Mouse (Mus musculus) ES-E14 (cell line): ENCODE results near the gene Nkapl. TPM values are rescaled to one million over a fixed set of nuclear protein-coding genes. Genes with fewer than 3 reads are reported as not detected.
"Not testable (repeated sequence)": the region's sequence is repeated elsewhere in the genome, so short reads cannot be mapped to it uniquely, and the experiment has no call there.

ENCODE experiments used
- DNase-seq: peaks from one replicate; pipeline ENCODE4 v3.0.0-alpha.2; 2013; ENCODE audit warnings: low read depth, low spot score
- H3K27ac ChIP-seq: 2 replicates; pipeline ENCODE4 v1.5.1; 2012; ENCODE audit warnings: low read depth, mild to moderate bottlenecking, low read length, moderate library complexity, mixed read lengths; ENCODE audit not compliant: poor library complexity, insufficient read depth, severe bottlenecking
- H3K36me3 ChIP-seq: 2 replicates; pipeline ENCODE4 v1.6.1; 2012; ENCODE audit warnings: mild to moderate bottlenecking, low read length, moderate library complexity, mixed read lengths; ENCODE audit not compliant: control insufficient read depth, poor library complexity, insufficient read depth, severe bottlenecking
- H3K4me1 ChIP-seq, 2 experiments: fragments of 150-350 bp in 1 of 2; sonication (generic) in 1 of 2; 2 replicates each; pipeline ENCODE4 v1.6.1; 2012; ENCODE audit warnings: low read length in 2 of 2, mild to moderate bottlenecking in 1 of 2, mixed read lengths in 1 of 2; ENCODE audit not compliant: control insufficient read depth in 2 of 2, insufficient read depth in 2 of 2, poor library complexity in 1 of 2
- H3K4me3 ChIP-seq, 2 experiments: fragments of 150-350 bp in 1 of 2; sonication (generic) in 1 of 2; 2 replicates each; pipeline ENCODE4 v1.5.1; 2012; ENCODE audit warnings: low read length in 2 of 2, low read depth in 1 of 2, mild to moderate bottlenecking in 1 of 2, mixed read lengths in 1 of 2; ENCODE audit not compliant: insufficient read depth in 1 of 2, poor library complexity in 1 of 2, severe bottlenecking in 1 of 2
- H3K9ac ChIP-seq: 2 replicates; pipeline ENCODE4 v1.6.1; 2012; ENCODE audit warnings: low read depth, mild to moderate bottlenecking, low read length, mixed read lengths; ENCODE audit not compliant: poor library complexity, insufficient read depth, severe bottlenecking
- H3K9me3 ChIP-seq: fragments of 150-350 bp; sonication (generic); 2 replicates; pipeline ENCODE4 v1.6.1; 2012; ENCODE audit warnings: low read depth, mild to moderate bottlenecking, low read length; ENCODE audit not compliant: control insufficient read depth, insufficient read depth
- CHD2 ChIP-seq: IDR thresholded peaks from 2 replicates; pipeline ENCODE4 v1.6.1; 2014; ENCODE audit warnings: mild to moderate bottlenecking, low read depth, low read length, inconsistent platforms
- HCFC1 ChIP-seq: IDR thresholded peaks from 2 replicates; pipeline ENCODE4 v1.6.1; 2012; ENCODE audit warnings: low read length, inconsistent platforms, borderline replicate concordance; ENCODE audit not compliant: insufficient read depth
- MAFK ChIP-seq: IDR thresholded peaks from 2 replicates; pipeline ENCODE4 v1.6.1; 2014; ENCODE audit warnings: mild to moderate bottlenecking, low read depth, low read length, inconsistent platforms; ENCODE audit not compliant: insufficient read depth
- ZC3H11A ChIP-seq: IDR thresholded peaks from 2 replicates; pipeline ENCODE4 v1.6.1; 2012; ENCODE audit warnings: low read depth, mild to moderate bottlenecking, inconsistent platforms, low read length, borderline replicate concordance
- ZNF384 ChIP-seq: IDR thresholded peaks from 2 replicates; pipeline ENCODE4 v1.6.1; 2012; ENCODE audit warnings: low read depth, low read length, inconsistent platforms
- in situ Hi-C, 2 experiments: fragments of 600-800 bp; cut with MboI; formaldehyde crosslinking; loops; one replicate each; pipeline ENCODE4 v1.15.1; 2025; ENCODE audit warnings: low sequenced_read_pairs in 2 of 2, inconsistent platforms in 1 of 2; ENCODE audit not compliant: unreplicated experiment in 2 of 2
- total RNA-seq: library from RNA; depleted of rRNA; stranded (reverse); fragments of 300-350 nt; gene quantifications from 2 replicates; pipeline ENCODE4 v1.2.3, GENCODE M21; 2012

Gene Nkapl
- total RNA-seq, 1 experiment, result 0.98 TPM

DNA sequence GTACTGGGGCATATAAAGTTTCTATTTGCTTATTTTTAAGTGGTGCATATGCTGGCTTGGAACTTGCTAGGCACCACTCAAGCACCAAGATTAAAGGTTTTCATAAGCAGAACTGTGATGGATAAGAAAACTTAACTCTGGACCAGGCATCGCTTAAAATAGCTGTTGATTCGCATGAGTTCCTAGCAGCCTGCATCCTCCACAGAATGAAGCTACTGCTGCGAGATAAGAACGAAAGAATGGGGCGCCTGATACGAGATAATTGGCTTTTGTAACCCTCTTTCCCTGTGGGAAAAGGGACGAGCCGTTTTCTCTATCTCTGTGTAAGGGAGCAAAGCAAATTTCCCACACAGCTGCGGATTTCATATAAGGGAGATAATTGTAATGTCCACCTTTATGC lies 788 bp upstream of the Nkapl start:
- no peak overlapping the region for H3K4me3 ChIP-seq
- no peak overlapping the region for H3K9ac ChIP-seq
- in situ Hi-C loops, result no loop called here

DNA sequence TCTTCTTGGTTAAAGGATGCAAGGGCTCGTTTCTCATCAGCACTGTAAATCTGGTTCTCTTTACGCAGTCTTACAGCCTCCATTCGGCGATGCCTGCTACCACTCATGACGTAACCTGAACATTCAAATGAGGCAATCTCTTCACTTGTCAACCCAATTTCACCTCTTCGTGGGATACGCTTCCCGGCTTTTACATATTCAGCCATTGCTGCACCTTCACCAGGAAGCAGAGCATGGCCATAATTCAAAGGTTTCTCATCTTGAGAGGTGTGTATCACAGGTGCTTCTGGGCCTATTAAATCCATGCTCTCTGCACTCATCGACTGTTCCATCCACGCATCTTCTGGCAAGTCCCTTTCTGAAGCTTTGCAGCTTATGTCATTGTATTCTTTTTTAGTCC lies 973 bp downstream of the Nkapl start:
- in situ Hi-C loops, result no loop called here
- TF ChIP-seq MAFK, result no peak
- Histone ChIP-seq H3K4me3 (no peak overlapping the region), H3K9ac (no peak overlapping the region), H3K9me3 (no peaks in the 10 kb centered on the region), H3K27ac (no peak overlapping the region), H3K4me1 (0 out of 4 replicates have a peak, but pooled peaks cover 0 to 2% of the 10 kb centered on the region in 2 experiments), H3K36me3 (no peaks in the 10 kb centered on the region)
- no peak for DNase-seq

More for the DNA sequence above, 788 bp upstream of the Nkapl start:
- no peak overlapping the region for H3K27ac ChIP-seq
- no peak for DNase-seq
- no peaks in the 10 kb centered on the region for H3K9me3 ChIP-seq
- no peaks in the 10 kb centered on the region for H3K36me3 ChIP-seq
- 0 out of 4 replicates have a peak, but pooled peaks cover 0 to 2% of the 10 kb centered on the region in 2 experiments for H3K4me1 ChIP-seq
- TF ChIP-seq ZNF384 (no peak), MAFK (no peak), HCFC1 (no peak), CHD2 (no peak), ZC3H11A (no peak)

DNA sequence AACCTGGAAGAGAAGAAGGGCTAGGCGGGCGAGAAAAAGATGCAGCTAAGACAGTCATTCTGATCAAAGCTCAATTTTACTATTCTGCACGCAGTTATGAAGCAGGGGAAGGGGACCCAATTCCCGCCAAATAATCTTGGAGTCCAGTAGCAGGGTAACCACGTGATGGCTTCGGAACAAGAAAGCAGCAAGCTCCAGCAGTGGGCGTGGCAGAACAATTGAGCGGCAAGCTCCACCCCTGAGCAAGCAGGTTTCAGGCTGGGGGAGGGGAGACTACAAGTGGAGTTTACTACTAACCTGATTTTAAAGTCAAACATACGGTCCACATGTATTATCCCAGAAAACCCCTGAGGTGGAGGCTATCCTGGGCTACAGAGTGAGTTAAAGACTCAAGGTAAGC lies 5.8 kb downstream of the Nkapl start:
- H3K9me3 ChIP-seq, in situ Hi-C loops, H3K36me3 ChIP-seq, H3K27ac ChIP-seq, H3K4me1 ChIP-seq, H3K9ac ChIP-seq, H3K4me3 ChIP-seq, DNase-seq: not testable (repeated sequence)

DNA sequence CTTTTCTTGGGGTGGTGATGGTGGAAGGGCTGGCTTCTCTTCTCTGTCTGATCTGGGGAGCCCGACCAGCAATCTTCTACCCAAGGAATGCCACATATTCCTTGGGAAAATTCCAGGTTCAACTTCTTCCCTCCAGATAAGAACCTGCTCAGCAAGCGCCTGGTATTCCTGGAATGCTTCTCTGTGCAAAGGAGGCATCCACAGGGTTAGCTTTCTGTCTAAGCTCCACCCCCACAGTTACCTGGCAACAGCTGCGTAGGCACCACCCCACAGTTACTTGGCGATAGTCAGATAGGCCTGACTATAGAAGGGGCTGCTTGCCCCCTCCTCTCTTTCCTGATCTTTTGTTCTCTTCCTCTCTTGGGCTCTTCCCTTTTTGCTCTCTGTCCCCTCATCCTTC lies 12.0 kb downstream of the Nkapl start:
- Histone ChIP-seq H3K36me3 (no peaks in the 10 kb centered on the region), H3K27ac (no peak overlapping the region), H3K4me1 (no peaks in the 10 kb centered on the region; a peak in 1 of 4 replicates), H3K9me3 (no peaks in the 10 kb centered on the region), H3K9ac (no peak overlapping the region), H3K4me3 (no peak overlapping the region)
- in situ Hi-C loops, result no loop called here
- TF ChIP-seq ZC3H11A, result no peak
- no peak for TF ChIP-seq HCFC1
- no peak for TF ChIP-seq CHD2
- no peak for TF ChIP-seq MAFK
- TF ChIP-seq ZNF384, result no peak
- DNase-seq, result no peak

GRCm38 (mm10) chr13:21454133-21454532 lies 14.2 kb downstream of the Nkapl start:
- DNase-seq, result no peak
- Histone ChIP-seq H3K36me3 (no peaks in the 10 kb centered on the region), H3K27ac (no peak overlapping the region), H3K9ac (no peak overlapping the region), H3K4me3 (no peak overlapping the region; a peak in 1 of 4 replicates), H3K4me1 (no peaks in the 10 kb centered on the region; a peak in 1 of 4 replicates), H3K9me3 (no peaks in the 10 kb centered on the region)
- in situ Hi-C loops, result no loop called here
- TF ChIP-seq HCFC1, result no peak
- TF ChIP-seq ZNF384, result no peak
- no peak for TF ChIP-seq MAFK
- no peak for TF ChIP-seq CHD2
- TF ChIP-seq ZC3H11A, result no peak
